Mouse (Mus musculus): Measurements from ENCODE around the gene Syk. TPM values are rescaled to one million over a fixed set of nuclear protein-coding genes. Genes with fewer than 3 reads are reported as not detected.
A peak's percentile ranks its signal among the peaks of the same experiment; 100 is the strongest.

Gene Syk
- polyA plus RNA-seq, 1 experiment, result 22.4 TPM

DNA sequence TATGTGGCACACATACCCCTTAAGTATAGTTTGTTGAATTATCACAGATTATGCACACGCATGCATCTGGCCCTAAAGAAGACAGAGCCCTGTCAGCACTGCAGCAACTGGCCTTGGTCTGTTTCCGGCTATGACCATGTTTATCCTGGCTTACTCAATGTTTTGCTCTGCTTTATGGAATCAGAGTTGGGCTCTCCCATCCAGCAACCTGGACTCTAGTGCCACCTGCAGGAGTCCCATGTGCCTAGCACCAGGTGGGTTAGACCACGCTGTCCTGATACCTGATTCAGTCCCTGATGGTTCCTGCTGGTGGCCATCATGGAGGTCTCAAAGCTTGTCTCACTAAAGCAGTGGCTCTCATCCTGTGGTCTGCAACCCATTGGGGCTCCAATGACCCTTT, 86.9 kb downstream of the Syk start:
- no peak overlapping the region for H3K27ac ChIP-seq (ENCODE audit: control insufficient read depth, insufficient read depth, low read length)
- TF ChIP-seq CTCF (IDR thresholded peaks at IDR 0.05; ENCODE audit: borderline replicate concordance, control insufficient read depth, extremely low read depth, insufficient read depth, low read length, poor library complexity), result no peak
- TF ChIP-seq POLR2A (IDR thresholded peaks at IDR 0.05; ENCODE audit: control insufficient read depth, extremely low read depth, insufficient read depth, low read length, poor library complexity), result no peak
- 79% methylated on average over 3 of the region's 3 CpGs for WGBS
- DNase-seq, result peak; percentile 18
- H3K36me3 ChIP-seq (ENCODE audit: control insufficient read depth, insufficient read depth, low read length), result no peaks in the 10 kb centered on the region
- no peaks in the 10 kb centered on the region for H3K27me3 ChIP-seq (ENCODE audit: control insufficient read depth, insufficient read depth, low read length)
- H3K4me1 ChIP-seq (replicated peaks; ENCODE audit: control insufficient read depth, insufficient read depth, low read length), result no peaks in the 10 kb centered on the region
- no peak overlapping the region for H3K4me3 ChIP-seq (ENCODE audit: control insufficient read depth, insufficient read depth, low read length)

DNA sequence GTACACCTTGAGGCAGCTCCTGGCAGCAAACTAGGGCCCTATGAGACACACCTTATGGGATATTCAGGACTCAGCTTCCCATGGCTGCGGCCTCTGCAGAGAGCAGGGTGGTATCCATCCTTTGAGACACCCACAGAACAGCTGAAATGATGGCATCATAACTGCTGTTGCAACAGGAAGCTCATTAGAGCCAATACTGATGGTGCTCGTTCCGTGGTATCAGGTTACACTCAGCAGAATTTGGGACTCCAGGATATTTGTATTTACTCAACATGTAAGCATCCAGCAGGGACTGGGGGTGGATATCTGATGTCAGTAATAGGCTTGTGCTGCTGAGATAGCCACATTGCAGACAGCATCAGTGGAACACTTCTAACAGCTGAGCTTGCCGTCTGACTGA, 90.3 kb downstream of the Syk start:
- WGBS, result 84% methylated on average over 4 of the region's 4 CpGs
- TF ChIP-seq POLR2A (IDR thresholded peaks at IDR 0.05; ENCODE audit: control insufficient read depth, extremely low read depth, insufficient read depth, low read length, poor library complexity), result no peak
- no peak for TF ChIP-seq CTCF (IDR thresholded peaks at IDR 0.05; ENCODE audit: borderline replicate concordance, control insufficient read depth, extremely low read depth, insufficient read depth, low read length, poor library complexity)
- H3K4me1 ChIP-seq (replicated peaks; ENCODE audit: control insufficient read depth, insufficient read depth, low read length), result no peaks in the 10 kb centered on the region
- DNase-seq, result no peak
- no peaks in the 10 kb centered on the region for H3K27me3 ChIP-seq (ENCODE audit: control insufficient read depth, insufficient read depth, low read length)
- H3K36me3 ChIP-seq (ENCODE audit: control insufficient read depth, insufficient read depth, low read length), result no peaks in the 10 kb centered on the region
- no peak overlapping the region for H3K27ac ChIP-seq (ENCODE audit: control insufficient read depth, insufficient read depth, low read length)
- no peak overlapping the region for H3K4me3 ChIP-seq (ENCODE audit: control insufficient read depth, insufficient read depth, low read length)

- no peak overlapping the region for H3K4me3 ChIP-seq (ENCODE audit: control insufficient read depth, insufficient read depth, low read length)
- DNase-seq, result no peak
- H3K27me3 ChIP-seq (ENCODE audit: control insufficient read depth, insufficient read depth, low read length), result no peaks in the 10 kb centered on the region
- TF ChIP-seq POLR2A (IDR thresholded peaks at IDR 0.05; ENCODE audit: control insufficient read depth, extremely low read depth, insufficient read depth, low read length, poor library complexity) (no peak), CTCF (IDR thresholded peaks at IDR 0.05; ENCODE audit: borderline replicate concordance, control insufficient read depth, extremely low read depth, insufficient read depth, low read length, poor library complexity) (no peak)
- no peaks in the 10 kb centered on the region for H3K36me3 ChIP-seq (ENCODE audit: control insufficient read depth, insufficient read depth, low read length)
- no peak overlapping the region for H3K27ac ChIP-seq (ENCODE audit: control insufficient read depth, insufficient read depth, low read length)
- H3K4me1 ChIP-seq (replicated peaks; ENCODE audit: control insufficient read depth, insufficient read depth, low read length), result no peaks in the 10 kb centered on the region
- WGBS, result 80% methylated on average over 4 of the region's 4 CpGs
Measured at GRCm38 (mm10) chr13:52673856-52674255, 90.9 kb downstream of the Syk start.

GRCm38 (mm10) chr13:52674839-52675238, 91.9 kb downstream of the Syk start:
- TF ChIP-seq CTCF (IDR thresholded peaks at IDR 0.05; ENCODE audit: borderline replicate concordance, control insufficient read depth, extremely low read depth, insufficient read depth, low read length, poor library complexity) (no peak), POLR2A (IDR thresholded peaks at IDR 0.05; ENCODE audit: control insufficient read depth, extremely low read depth, insufficient read depth, low read length, poor library complexity) (no peak)
- WGBS, result 50% methylated on average over 12 of the region's 12 CpGs
- H3K4me3 ChIP-seq (ENCODE audit: control insufficient read depth, insufficient read depth, low read length), result no peak overlapping the region
- H3K27ac ChIP-seq (ENCODE audit: control insufficient read depth, insufficient read depth, low read length), result no peak overlapping the region
- H3K36me3 ChIP-seq (ENCODE audit: control insufficient read depth, insufficient read depth, low read length), result no peaks in the 10 kb centered on the region
- DNase-seq, result no peak
- no peaks in the 10 kb centered on the region for H3K27me3 ChIP-seq (ENCODE audit: control insufficient read depth, insufficient read depth, low read length)
- no peaks in the 10 kb centered on the region for H3K4me1 ChIP-seq (replicated peaks; ENCODE audit: control insufficient read depth, insufficient read depth, low read length)

GRCm38 (mm10) chr13:52675526-52676294, 92.7 kb downstream of the Syk start:
- Histone ChIP-seq H3K27ac (ENCODE audit: control insufficient read depth, insufficient read depth, low read length) (no peak overlapping the region), H3K4me3 (ENCODE audit: control insufficient read depth, insufficient read depth, low read length) (no peak overlapping the region), H3K36me3 (ENCODE audit: control insufficient read depth, insufficient read depth, low read length) (no peaks in the 10 kb centered on the region), H3K27me3 (ENCODE audit: control insufficient read depth, insufficient read depth, low read length) (no peaks in the 10 kb centered on the region), H3K4me1 (replicated peaks; ENCODE audit: control insufficient read depth, insufficient read depth, low read length) (no peaks in the 10 kb centered on the region)
- 85% methylated on average over 8 of the region's 8 CpGs for WGBS
- TF ChIP-seq CTCF (IDR thresholded peaks at IDR 0.05; ENCODE audit: borderline replicate concordance, control insufficient read depth, extremely low read depth, insufficient read depth, low read length, poor library complexity) (no peak), POLR2A (IDR thresholded peaks at IDR 0.05; ENCODE audit: control insufficient read depth, extremely low read depth, insufficient read depth, low read length, poor library complexity) (no peak)
- no peak for DNase-seq

DNA sequence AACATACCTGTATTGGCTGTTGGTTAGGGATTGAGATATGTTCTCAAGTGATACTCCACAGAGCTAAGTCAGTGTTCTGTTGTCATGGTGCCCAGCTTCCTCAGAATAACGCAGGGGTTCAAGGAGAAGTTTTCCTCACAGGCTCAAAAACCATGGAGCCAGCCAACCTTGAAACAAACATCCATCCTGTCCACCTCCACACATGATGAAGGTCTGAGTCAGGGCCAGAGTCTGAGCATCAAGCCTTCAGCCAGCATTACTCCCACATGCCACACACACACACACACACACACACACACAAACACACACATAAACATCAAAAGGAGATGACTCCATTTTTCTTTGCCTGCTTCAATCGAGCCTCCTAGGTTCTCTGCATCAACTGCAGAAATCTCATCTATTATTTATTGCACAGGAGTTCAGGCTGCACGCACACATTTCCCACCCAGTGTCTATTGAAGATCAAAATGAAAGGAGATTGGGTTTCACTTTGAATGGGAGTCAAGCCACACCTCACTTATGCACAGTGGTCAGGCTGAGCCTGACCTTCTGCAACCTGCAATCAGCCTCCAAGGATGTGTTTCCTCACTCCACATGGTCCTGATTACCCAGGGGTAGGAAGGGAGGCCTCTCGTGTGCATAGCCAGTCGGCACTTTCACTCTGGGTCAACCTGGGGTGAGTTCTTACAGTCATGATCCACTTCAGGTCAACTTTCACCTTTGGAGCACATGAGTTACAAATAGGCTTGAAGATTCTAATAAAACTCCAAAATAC, 93.9 kb downstream of the Syk start:
- DNase-seq, result no peak
- H3K4me1 ChIP-seq (replicated peaks; ENCODE audit: control insufficient read depth, insufficient read depth, low read length), result peaks cover 4% of the 10 kb centered on the region
- TF ChIP-seq CTCF (IDR thresholded peaks at IDR 0.05; ENCODE audit: borderline replicate concordance, control insufficient read depth, extremely low read depth, insufficient read depth, low read length, poor library complexity), result no peak
- H3K27me3 ChIP-seq (ENCODE audit: control insufficient read depth, insufficient read depth, low read length), result no peaks in the 10 kb centered on the region
- H3K36me3 ChIP-seq (ENCODE audit: control insufficient read depth, insufficient read depth, low read length), result no peaks in the 10 kb centered on the region
- H3K27ac ChIP-seq (ENCODE audit: control insufficient read depth, insufficient read depth, low read length), result no peak overlapping the region
- no peak overlapping the region for H3K4me3 ChIP-seq (ENCODE audit: control insufficient read depth, insufficient read depth, low read length)
- 93% methylated on average over 5 of the region's 5 CpGs for WGBS
